Mouse (Mus musculus) ovary, postnatal 14 days (tissue): ENCODE results near the gene Ddr2.

Experiments
- DNase-seq: peaks from one replicate; pipeline ENCODE4 v3.0.0; 2022; ENCODE audit warnings: low spot score

The Ddr2 gene

GRCm38 (mm10) chr1:169948280-169948679, 162.3 kb downstream of the Ddr2 start:
- DNase-seq: no peak

DNA sequence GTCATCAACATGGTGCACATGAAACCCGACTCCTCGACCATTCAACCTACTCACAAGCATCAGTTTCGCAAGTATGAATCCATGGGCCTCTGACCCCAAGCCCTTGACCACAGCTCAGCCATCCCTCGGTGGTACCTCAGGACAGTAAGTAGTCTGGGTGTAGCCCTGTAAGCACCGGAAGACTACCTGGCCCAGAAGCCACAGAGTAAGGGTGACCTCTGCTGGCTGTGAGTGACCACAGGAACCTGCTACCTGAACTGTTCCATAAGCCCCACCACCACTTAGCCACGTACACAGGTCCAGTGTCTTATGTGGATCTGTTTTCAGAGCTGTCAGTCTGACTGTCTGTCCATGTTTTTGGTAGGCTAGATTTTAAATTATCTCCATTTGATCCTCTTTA, 162.9 kb downstream of the Ddr2 start:
- no peak for DNase-seq

DNA sequence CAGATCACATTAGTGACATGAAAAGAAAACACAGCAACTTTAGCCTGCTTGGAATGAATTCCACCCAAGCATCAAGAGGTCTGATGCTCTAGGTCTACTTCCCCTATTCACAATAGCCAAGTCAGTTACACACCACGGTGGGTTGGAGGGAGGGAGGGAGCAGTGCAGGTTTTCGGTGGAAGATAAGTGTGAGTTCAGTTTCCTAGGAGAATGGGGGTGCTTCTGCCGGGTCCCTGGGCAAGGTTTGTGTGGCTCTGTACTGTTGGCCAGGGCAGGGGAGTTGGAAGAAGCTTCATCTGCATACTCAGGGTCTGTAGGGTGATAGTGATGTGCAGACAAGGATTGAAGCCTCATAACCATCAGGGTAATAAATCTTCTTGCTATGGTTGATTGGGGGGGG, 164.6 kb downstream of the Ddr2 start:
- no peak for DNase-seq

- DNase-seq: no peak
Observed at GRCm38 (mm10) chr1:169939345-169939744, 171.2 kb downstream of the Ddr2 start.

GRCm38 (mm10) chr1:169934005-169934725, 176.4 kb downstream of the Ddr2 start:
- peak; percentile 53 for DNase-seq

GRCm38 (mm10) chr1:169932122-169932746, 178.3 kb downstream of the Ddr2 start:
- DNase-seq: no peak

- DNase-seq: no peak
Observed at GRCm38 (mm10) chr1:169931698-169932097, 178.9 kb downstream of the Ddr2 start.

DNA sequence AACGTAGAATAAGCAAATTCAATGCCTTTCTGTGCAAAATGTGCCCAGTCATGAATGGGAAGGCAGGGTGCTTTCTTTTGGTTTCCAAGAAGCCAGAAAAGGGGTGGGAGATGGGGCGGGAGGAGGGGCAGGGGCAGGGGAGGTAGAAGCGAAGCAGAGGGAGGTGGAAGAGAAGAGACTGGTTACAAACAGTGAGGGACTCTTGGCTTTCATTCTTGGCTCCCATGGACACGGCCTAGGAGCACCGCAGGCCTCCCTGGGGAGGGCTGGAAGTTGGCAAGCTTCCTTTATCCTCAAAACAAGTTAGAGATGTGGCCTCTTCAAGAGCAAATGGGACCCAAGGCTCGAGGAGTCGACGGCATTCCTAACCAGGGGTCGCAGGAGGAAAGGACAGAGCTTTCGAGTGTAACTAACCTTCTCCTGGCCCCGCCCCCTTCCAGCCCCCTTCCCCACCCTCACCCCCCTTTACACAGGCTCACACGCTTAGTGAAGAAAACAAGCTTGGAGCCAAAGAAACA, 182.0 kb downstream of the Ddr2 start, which contains the start of gene Ccdc190:
Gene Ccdc190, plus strand, starts transcription at position 195 of the 518 bp plus-strand sequence.
- DNase-seq: no peak

DNA sequence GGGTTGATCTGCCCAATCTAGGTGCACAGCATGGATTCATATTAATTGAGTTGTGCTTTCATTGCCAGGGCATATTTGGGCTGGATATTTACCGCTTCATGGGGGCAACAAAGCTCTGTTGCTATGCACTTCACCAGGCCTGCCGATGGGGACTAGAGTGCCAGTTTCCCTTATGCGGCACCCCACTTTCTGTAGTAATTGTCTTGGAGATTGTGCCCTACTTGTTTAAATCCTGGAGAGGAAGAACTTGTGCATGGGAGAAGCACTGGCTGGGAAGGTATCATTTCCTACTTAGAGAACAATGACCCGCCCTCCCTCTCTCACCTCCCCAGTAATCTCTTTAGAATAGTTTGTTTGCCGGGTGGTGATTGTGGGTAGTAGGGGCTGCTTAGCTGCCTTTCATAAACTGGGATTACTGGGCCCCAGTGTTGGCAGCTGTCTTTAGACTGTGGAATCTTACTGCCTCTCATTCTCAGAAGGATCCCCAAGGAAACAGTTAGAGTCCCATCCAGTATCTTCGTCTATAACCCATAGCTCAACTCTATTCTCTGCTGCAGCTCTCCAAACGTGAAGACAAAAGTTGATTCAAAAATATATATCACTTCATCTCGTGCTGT, 182.7 kb downstream of the Ddr2 start:
- no peak for DNase-seq

- DNase-seq: no peak
Observed at GRCm38 (mm10) chr1:169924567-169924966, 186.0 kb downstream of the Ddr2 start.
